Mouse (Mus musculus) urinary bladder, adult 2 months (tissue): ENCODE measurements around the gene Enox1. TPM values are rescaled to one million over a fixed set of nuclear protein-coding genes. Genes with fewer than 3 reads are reported as not detected.

Source experiments
- DNase-seq: peaks from one replicate; pipeline ENCODE4 v3.0.0; 2022; ENCODE audit warnings: low spot score
- polyA plus RNA-seq: library from polyadenylated mRNA; depleted of rRNA; stranded (reverse); fragments of >200 nt; gene quantifications from 2 replicates; pipeline ENCODE4 v1.2.3, GENCODE M21; 2012

Enox1 gene
- polyA plus RNA-seq, 1 experiment: 1.6 TPM

DNA sequence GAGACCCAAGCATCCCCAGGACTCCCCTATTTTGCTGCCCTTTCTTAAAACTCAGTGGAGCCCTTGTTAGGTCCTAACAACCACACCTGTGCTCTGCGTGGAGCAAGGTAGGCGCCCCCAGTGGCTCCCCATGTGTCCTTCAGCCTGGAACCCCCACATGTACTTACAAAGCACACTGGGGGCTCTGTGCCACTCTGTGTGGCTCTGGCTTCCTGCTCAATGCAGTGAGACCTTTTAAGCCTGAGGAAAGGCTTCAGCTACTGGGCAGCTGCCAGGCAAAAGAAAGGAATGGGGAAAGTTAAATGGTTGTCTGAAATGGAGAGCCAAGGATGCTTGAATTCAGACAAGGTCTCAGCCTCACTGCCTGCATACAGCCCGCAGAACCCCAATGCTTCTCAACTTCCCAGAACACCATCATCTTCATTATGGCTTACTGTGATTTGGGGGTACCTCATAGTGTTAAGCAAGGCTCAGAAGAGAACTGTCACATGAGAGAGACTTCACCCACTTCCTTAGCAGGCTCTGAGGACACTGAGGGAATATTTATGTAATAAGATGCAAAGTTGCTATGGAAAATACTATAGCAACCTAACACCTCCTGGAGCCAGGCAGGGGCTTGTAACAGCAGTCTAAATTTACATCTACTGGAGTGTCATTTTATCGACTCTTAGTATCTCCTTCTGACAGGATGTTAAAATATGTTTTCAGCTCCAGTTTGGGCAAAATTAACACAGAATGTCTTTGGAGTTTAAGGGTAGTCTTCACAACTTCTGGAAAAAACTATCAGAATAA is 465.1 kb downstream of the Enox1 start:
- no peak for DNase-seq

DNA sequence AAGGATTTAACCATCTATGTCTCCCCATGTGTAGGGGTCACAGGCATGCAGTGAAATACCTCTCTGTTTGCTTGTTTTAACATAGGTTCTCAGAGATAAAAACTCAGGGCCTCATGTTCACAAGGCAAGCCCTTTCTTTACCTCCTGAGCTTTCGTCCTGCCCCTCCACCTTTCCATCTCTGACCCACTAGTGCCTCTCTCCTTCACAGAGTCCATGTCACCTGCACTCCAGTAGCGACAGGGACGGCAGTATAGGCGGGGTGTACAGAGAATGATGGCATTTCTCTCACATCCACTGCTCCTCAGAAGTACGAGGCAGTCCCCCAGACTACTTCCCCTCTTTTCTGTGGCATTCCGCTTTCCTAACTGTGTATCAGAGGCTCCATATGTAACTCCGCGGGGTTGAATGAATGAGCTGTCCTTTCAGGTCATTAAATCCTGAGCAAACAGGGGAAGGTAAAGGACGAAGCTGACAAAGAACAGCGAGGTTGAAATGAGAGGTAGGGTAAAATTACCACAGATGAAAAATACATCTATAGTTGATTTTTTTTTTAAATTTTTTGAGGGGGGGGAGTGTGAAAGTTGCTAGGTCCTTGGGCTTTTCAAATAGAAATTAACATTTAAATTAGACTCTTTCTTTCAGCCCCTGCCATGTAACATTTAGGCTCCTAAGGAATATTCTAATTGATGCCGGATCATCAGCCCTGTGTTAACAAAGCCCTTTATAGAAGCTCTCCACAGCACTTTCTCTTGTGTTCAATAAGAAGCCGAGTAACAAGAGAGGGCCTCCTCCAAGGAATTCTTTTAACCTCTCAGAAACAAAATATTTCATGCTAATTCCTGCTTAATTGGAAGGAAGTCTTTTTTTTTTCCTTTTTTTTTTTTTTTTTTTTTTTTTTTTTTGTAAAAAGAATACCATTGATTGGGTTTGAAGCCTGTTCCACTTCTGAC is 470.3 kb downstream of the Enox1 start:
- no peak for DNase-seq

DNA sequence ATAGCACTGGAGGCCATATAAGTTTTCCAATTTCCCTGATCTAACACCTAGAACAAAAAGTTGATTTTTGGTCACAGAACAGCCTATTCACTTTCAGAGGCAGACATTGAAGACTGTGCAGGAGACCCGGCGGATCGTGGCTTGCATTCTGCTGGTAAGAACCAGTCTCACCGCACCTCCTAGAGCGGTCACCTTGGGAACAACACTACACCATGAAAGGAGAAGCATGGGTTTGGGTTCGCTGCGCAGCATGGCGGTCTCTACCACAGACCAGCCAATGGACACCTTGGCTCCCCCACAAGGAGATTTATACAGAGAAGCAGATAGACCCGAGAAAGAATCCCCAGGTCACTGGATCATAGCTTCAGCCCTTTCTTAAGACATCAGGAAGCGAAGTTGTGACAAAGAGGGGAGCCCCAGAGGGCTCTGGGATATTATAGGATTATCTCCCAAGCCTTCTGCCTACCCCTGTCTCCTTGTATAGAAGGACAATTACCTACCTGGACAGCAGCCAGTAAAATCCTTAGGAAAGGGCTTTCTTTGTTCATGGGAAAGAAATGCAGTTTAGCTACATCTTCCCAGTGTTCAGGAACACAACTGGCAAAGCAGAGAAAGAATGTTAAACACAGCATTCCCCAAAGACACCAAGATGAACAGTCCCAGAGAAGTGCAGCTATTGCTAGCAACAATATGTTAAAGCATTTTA is 476.1 kb downstream of the Enox1 start:
- no peak for DNase-seq

DNA sequence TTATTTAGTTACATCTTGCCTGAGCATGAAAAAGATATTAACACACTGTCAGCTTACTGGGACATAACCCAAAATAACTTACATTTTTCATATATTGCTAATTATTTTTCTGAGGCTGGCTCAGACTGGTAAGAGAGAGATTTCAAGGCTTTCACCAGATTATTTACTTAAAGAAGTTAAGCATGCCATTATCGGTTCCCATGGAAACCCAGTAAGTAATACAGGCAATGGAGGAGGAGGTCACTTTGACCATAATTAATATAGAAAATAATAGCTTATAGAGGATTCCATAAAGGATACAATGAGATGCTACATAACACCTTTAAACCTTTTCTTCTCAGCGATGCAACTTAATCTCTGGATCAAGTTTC is 476.6 kb downstream of the Enox1 start:
- DNase-seq: no peak

DNA sequence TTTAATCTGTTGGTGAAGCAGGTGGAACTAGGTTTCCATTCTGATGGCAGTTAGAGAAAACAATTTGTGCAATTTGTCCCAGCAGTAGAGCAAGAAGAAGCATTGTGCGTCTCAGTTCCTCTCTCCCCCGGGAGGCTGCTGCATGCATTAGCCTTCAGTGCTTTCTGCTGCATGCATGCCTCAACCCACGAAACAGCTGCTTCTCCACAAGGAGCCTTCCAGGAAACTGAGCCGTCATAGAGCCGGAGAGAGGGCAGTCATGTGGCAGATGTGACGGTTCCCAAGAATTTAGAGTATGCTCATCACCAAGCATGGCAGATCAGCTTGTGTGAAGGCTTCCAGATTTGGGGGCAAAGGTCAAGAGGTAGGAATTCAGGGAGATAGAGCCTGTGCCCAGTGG is 480.4 kb downstream of the Enox1 start:
- DNase-seq: no peak

DNA sequence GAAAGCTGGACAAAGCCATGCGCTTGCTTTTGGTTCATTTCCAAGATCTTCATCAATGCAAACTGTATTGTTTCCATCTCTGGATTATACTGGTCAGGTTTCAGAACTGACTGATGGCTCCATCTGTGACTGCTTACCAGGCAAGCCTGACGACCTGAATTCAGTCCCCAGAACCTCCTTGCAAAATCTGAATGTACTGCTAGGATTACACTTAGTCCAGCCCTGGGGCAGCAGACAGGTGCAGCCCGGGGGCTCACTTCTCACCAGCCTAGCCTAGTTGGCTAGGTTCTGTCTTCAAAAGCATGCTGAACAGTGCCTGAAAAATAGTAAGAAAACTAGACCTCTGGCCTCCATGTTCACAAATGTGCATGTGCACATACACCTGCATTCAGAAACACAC is 481.6 kb downstream of the Enox1 start:
- no peak for DNase-seq

DNA sequence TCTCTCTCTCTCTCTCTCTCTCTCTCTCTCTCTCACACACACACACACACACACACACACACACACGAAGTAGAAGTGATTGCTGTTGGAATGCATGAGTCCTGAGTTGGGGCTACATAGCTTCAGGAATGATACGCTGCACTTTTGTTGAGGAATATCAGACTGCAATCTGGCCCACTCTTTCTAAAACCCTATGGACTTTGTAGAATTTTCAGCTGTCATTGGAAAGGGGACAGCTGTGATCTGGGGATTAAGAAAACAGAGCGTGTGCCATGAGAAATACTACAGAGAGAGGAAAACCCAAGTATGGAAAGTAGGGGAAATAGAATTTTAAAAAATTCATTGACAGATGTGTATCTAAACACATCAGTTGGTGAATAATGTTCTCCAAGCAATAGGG is 482.1 kb downstream of the Enox1 start:
- DNase-seq: no peak

DNA sequence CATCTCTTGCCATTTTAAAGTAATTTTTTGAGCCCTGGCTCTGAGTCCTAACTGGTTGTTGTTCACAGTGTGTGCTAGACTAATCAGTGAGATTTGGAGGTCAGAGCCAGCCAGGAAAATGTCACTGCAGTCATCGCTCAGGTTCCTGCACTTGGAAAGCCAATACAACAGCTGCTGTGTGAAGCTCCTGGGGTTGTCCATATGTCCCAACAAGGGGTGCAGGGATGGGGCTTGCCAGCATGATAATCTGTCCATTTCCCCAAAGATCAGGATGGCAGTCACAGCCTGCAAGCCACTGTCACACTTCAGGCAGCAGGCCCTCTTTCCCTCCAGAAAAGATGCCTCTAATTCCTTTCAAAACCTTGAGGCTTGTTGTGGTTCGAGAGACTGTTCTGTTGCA is 483.0 kb downstream of the Enox1 start:
- no peak for DNase-seq

DNA sequence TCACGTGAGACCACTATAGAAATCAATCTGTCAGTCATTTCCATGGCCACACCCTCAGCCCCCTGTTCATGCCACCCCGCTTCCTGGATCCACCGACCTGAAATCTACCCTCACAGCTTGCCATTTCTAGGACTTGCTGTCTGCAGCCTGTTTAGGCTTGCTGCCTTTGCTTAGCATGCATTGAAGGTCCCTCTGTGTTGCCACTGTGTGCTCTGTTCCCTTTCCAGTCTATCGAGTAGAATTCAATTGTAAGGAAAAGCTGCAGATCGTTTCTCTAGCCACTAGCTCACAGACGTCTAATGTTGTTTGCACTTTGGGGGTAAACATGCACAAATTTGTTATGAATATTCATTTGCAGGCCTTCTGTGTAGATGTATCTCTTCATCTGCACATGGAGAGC is 485.8 kb downstream of the Enox1 start:
- DNase-seq: no peak

DNA sequence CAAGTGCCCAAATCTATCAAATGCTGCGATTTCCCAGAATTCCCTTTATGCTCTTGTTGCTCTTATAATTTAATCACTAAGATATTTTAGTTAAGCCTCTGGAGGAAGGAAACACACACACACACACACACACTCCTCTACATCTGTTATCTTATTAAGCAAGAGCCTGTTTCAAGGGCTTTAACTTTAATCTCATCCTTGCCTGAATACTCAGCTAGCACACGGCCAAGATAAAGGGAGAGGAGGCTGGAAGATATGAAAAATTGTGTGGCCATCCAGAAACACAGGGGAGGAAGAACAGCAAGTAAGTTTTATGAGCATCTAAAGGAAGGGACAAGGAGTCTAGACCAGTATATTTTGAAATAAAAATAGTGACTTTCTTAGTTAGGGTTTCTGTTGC is 489.6 kb downstream of the Enox1 start:
- no peak for DNase-seq

DNA sequence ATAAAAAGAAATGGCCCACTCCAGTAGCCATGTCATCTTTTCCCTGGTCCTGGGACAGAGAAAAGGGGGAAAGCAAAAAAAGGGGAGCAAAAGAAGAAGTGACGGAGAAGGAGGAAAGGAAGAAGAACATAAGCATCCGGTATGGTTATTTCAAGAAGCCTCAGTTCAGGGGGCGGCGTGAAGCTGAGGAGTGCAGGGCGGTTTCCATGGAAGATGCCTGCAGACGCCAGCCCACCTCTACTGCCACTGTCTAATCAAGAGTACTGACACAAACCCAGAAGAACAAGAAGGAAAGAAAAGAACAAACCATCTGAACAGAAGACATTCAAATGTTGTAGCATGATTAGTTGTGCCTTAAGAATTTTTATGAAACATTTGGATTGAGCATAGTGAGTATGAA is 490.5 kb downstream of the Enox1 start:
- no peak for DNase-seq

DNA sequence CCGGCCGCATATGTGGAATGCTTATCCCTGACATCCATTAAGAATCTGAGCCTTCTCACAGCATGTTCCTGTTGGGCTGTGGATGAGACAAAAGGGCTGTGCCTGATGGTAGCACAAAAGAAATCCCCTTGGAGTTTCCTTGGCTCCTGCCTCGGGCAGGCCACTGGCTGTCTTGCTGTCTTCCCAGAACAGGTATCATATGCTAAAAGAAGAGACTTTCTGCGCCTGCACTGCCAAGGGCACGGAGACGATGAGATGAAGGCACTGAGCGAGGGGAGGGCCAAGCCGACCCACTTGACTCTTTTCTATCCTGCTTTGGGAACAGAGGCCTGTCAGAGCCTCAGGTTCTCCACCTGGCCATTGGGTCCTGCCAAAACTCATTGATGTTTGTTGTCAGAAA is 491.7 kb downstream of the Enox1 start:
- DNase-seq: no peak

DNA sequence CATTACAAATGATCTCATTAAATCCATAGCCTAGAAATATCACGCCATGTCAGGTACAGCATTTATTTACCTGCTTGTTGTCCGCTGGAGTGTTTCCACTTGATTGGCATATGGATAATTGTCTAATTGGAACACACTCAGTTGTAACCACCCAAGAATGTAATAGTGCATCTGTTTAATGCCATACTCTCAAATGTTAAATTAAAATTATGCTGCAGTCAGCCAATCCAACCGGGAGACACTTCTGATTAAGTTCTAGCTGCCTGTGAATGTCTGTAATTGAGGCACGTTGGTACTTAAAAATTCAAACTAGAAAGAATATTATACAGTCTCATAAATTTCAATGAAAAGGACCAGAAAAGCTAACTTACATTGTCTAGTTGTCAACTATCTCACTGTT is 502.2 kb downstream of the Enox1 start:
- DNase-seq: no peak

DNA sequence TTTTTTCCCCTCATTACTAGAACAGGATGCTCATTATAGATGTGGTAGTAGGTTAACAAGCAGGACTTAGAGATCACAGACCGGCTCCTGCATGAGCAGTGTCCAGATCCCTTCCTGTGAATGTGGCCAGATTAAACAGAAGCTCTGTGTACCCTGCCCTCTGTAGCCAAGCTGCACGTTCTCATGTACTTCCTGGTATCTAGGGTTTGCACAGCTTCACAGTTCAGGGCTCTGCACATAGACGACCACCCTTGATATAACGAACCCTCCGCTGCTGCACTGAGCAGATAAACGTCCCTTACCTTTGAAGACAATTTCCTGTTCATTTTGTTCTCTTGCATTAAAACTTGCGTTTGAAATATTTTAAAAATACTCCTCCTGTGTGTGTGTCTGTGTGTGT is 505.7 kb downstream of the Enox1 start:
- DNase-seq: no peak

DNA sequence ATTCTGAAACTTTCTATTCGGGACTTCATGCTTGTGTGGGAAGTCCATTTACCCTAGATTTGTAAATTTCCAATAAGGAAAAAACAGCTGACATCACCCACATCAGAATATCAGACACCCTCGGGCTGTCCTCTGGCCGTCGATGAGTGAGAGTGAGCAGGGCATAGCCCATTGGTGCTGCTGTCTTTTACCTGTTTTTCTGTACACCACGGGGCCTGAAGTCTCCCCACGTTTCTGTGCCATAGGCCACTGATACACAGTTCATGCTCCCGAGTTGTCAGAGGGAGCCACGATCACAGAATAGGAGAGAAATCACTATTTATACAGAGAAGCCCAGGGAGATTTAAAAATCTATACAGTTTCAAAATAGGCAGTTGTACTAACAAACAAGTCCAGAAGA is 506.4 kb downstream of the Enox1 start:
- DNase-seq: no peak

DNA sequence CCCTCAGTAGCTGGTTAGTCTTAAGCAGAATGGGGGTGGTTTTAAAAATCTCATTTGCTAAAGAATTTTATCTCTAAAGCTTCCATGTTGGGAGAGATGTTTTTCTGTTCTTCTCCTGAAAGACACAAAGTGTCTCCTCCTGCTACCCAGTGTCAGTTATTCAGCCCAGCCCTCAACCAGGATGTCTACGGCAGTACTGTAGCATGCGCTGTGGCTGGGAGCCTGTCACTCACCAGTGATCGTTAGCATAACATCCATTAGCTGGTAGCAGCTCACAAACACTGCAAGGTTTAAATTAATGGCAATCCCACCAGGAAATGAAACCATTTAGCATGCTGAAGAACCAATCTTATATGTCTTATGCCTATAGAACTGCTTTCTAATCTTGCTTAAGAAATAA is 511.5 kb downstream of the Enox1 start:
- DNase-seq: no peak

DNA sequence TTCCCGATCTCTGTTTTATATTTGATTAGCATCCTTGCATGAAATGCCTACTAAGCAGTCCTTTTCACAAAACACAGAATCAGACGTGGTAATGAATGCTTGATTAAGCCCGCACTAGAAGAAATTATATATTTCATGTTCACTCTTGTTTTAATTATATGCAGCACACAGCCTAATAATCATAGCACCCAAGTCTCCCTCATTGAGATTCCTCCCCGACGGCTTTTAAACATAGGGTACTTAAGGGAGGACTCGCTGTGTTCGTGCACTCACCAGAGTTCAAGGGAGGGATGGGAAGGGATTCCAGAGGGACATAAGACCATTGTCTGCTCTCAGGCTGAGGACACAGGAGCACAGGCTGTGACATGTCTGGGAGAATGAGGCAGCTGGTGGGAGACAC is 512.9 kb downstream of the Enox1 start:
- no peak for DNase-seq

DNA sequence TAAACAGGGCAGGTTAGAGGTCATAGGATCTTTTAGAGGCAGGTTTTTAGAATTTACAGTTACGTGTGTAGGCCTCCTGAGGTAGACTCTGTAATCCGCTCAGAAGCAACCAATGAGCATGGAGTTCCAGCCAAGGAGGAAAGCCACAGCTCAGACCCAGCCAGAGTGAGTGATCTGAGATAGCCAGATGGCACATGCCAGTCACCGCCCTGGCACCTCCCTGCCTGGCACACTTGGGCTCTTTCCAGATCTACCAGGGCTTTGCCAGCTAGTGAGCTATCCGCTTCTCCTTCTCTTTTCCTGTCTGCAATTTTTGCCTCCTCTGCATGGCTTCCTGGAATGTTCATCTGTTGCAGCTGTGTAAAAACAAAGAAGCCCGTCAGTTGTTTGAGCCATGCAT is 514.4 kb downstream of the Enox1 start:
- DNase-seq: no peak

DNA sequence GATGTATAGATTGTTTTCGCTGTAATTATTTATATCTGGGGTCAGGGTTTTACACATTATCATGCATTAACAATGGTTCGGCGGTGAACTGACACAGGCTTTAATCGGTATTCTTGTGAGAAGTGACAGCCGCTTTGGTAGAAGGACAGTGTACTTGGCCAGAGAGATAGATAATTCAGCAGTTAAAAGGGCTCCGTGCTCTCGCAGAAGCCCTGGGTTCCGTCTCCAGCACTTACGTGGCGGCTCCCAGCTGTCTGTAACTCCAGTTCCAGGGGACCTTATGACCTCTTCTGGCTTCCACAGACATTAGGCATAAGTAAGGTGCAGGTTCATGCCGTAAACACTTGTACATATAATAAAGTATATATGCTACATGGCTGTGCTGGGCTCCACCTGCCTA is 515.4 kb downstream of the Enox1 start:
- DNase-seq: no peak

DNA sequence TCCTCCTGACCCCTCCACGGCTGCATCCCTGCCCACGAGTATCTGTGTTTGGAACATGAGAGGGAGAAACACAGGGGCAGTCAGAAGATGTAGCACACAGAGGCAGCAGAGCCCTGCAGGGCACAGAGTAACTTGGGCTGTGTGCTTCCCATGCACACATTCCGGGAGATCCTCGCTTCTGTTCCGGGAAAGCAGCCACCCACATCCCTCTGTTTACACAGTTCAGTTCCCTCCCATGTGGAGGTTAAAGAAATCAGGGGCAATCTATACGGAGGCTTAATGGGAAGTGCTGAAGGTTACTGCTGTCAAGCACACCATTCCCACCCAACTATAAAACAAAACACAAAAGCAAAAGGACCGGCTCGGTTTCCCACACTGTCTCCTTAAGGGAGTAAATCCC is 516.6 kb downstream of the Enox1 start:
- no peak for DNase-seq

DNA sequence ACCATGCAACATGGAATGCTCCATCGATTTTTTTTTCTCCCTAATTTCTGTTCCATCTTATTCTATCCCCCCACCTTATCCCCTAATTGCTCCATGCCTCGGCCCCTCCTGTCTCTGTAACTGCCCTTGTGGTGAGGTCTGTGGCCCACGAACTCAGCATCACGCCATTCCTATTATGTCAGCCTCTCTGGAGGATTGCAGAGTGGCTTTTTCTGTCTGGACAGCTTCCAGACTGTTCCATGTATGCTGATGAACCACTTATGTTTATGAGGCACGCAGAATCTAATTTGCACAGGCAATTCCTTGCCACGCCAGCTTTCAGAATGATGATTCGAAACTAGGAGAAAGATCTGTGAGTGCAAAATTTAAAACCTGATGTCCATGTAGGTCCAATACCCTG is 521.4 kb downstream of the Enox1 start:
- no peak for DNase-seq

DNA sequence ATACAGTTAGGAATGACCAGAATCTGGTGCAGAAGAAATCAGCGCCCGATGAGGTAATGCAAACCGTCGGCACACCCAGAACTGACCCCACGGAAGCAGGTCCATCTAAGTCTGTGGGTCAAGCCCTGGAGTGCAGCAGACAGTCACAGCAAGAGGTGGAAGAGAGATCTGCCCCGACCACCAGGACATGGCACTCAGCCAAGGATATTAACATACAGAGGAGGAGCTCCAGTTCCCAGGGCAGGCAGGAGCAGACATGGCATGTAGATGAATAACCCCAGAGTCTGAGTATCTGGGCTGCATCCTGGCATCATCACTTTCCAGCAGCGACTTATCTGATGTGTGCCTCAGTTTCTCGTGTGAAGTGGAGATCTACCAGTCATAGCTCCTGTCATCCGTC is 523.3 kb downstream of the Enox1 start:
- no peak for DNase-seq
